Mouse (Mus musculus): ENCODE data around the gene Calm3. TPM values are rescaled to one million over a fixed set of nuclear protein-coding genes. Genes with fewer than 3 reads are reported as not detected.

The Calm3 gene
- total RNA-seq, 2 experiments from 2014 or later = 2,074 to 2,160 TPM

DNA sequence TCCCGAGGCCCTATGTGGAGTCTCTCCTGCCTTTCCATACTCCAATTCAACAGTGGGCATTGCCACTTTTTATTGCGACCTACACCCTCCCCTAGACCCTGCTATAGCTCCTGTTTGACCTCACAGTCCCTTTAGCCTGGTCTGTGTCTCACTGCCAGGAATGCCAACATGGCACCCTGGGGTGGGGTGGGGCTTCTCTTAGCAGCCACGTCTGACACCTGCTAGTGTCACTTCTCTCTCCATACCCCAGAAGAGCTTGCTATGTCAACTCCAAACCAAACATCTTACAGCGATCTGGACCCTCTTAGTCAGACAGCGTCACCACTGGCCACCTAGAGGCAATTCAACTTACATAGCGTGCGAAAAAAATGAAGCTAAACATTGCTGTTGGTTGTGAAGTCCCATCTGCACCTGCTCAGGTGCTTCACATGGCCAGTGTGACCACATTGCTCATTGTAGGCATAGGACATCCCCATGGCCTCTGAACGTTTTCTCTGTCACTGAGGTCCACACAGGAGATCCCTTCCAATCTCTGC is 25.1 kb upstream of the Calm3 start:
- peak; percentile 51 for TF ChIP-seq CTCF (conservative IDR thresholded peaks at IDR 0.05)
- Histone ChIP-seq H3K4me3 (peak overlapping the region; percentile 87; the same call in 1 of the 2 replicates), H3K27ac (peak overlapping the region; percentile 98)
- DNase-seq (ENCODE audit: low spot score in 2 of 2) = no peak

DNA sequence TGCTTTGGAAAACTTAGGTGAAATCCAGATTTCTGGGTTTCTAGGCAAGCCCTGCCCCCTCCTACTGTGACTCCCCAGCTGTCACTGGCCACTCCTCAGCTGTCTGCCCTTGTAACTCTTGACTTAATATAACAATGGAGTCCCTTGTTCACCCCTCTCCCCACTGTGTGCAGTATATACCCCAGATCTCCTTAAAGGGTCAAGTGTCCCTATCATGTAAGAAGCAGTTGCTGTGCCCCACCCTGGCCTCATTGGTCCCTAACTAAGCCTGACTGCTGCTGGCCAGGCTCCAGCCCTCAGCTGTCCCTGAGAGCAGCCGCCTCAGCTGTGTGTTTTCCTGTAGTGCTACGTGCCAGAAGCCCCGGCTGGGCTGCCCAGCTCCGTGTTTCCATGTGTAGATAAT is 24.0 kb upstream of the Calm3 start:
- H3K27ac ChIP-seq = peak overlapping the region; percentile 98
- peak overlapping the region; percentile 87 for H3K4me3 ChIP-seq
- DNase-seq (ENCODE audit: low spot score in 2 of 2) = no peak
- no peak for TF ChIP-seq CTCF (conservative IDR thresholded peaks at IDR 0.05)

DNA sequence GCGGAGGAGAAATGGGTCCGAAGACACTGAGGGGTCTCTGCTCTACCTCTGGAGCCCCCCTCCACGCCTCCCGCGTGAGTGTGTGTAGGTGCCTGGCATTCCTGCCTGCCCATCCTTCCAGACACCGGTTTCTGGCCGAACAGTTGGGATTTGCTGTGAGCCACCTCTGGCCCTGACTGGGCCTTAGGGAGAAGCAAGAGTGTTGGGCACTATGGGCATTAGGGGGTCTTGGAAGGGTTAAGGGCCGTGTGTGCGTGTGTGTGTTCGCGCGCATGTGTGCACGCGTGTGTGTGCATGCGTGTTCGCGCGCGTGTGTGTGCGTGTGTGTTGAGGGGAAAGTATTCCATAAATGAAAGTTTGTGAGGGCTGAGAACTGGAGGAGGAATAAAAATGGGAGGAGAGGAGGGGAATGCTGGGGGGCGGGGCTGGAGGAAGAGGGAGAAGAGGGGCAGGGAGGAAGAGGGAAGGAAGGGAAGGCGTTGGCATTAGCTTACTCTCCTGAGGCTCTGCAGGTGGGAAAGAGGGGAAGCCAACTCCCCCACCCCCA is 23.5 kb upstream of the Calm3 start:
- peak overlapping the region; percentile 87 for H3K4me3 ChIP-seq
- H3K27ac ChIP-seq = peak overlapping the region; percentile 98
- TF ChIP-seq CTCF (conservative IDR thresholded peaks at IDR 0.05) = no peak
- no peak for DNase-seq (ENCODE audit: low spot score in 2 of 2)

DNA sequence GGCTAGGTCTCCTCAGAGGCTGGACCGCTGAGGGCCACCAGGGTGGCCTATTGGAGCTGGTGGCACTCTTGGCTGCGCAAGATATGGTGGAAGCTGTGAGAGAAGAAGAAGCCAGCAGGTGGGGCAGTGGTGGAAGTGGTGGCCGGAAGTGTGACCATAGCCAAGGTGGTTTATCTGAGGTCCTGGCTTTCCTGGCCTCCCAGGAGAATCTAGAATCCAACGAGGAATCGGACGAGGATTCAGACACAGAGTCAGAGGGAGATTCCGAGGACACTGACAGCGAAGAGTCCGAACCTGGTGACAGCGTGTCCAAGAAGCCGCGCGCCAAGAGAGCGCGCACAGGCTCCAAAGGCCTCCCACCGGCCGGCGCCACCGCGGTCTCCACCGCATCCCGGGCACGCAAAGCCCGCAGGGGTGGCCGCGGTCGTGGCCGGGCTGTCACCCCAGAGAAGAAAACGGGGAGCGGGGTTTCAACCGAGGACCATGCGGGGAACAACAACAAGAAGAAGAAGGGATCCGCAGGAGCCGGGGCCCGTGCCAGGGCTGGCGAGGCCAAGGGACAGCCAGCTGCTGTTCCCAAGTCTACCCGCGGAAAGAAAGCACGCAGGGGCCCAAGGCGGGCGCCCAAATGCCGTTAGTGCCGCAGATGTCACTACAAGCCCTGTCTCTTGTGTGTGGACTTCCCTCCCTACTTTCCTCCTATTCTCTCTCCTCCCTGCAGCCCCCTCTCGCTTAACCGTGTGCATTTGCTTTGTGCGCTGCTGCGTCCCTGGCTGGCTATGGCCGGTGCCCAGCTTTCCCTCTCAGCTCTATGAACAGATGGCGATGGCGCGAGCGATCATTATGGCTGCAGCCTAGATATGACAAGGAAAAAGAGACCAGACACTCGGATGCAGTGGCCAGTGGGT is 22.8 kb upstream of the Calm3 start:
- H3K27ac ChIP-seq = peak overlapping the region; percentile 98
- TF ChIP-seq CTCF (conservative IDR thresholded peaks at IDR 0.05) = peak; percentile 51
- H3K4me3 ChIP-seq = peak overlapping the region; percentile 87
- DNase-seq (ENCODE audit: low spot score in 2 of 2) = peak in 1 of 2 experiments; percentile 31

DNA sequence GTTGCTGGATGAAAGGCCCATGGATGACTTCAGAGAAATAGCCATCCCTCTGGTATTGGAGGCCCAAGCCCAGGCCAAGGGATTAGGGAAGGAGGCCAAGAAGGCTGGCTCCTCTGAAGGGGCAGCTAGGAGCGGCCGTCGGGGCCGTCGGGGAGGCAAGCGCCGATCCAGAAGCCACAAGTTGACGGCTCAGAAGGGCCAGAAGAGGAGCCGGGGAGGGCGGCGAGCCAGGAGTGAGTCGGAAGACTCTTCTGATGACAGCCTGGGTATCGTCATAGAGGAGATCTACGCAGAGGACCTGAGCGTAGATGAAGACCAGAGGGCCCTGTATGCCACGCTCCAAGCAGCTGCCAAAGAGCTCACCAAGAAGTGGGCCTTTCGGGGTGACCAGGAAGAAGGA is 21.5 kb upstream of the Calm3 start:
- peak in 1 of 2 experiments; percentile 43 for DNase-seq (ENCODE audit: low spot score in 2 of 2)
- peak overlapping the region; percentile 98 for H3K27ac ChIP-seq
- peak overlapping the region; percentile 87 for H3K4me3 ChIP-seq
- TF ChIP-seq CTCF (conservative IDR thresholded peaks at IDR 0.05) = no peak

DNA sequence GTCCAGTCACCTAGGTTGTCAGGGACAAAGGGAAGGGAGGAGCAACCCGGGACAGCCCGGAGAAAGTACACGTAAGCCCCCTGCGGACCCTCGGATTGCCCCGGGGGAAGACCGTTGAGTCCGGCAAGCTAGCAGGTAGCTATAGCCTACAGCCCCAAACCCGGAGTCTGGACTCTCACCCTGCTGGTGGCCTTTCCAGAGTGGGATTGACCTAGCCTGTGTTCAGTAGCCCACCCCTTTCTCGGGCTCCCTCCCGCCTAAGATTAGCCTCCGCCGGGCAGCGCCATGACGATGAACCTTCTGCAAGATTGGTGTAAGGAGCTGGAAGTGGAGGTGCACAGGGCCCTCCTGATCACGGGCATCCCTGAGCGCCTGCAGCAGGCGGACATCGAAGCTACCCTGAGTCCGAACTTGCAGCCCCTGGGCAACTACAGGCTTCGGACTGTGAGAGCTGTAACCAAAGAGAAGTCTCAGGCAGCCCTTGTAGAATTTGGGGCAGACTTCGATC is 20.9 kb upstream of the Calm3 start:
- DNase-seq (ENCODE audit: low spot score in 2 of 2) = no peak
- peak overlapping the region; percentile 87 for H3K4me3 ChIP-seq
- peak overlapping the region; percentile 98 for H3K27ac ChIP-seq
- TF ChIP-seq CTCF (conservative IDR thresholded peaks at IDR 0.05) = no peak

DNA sequence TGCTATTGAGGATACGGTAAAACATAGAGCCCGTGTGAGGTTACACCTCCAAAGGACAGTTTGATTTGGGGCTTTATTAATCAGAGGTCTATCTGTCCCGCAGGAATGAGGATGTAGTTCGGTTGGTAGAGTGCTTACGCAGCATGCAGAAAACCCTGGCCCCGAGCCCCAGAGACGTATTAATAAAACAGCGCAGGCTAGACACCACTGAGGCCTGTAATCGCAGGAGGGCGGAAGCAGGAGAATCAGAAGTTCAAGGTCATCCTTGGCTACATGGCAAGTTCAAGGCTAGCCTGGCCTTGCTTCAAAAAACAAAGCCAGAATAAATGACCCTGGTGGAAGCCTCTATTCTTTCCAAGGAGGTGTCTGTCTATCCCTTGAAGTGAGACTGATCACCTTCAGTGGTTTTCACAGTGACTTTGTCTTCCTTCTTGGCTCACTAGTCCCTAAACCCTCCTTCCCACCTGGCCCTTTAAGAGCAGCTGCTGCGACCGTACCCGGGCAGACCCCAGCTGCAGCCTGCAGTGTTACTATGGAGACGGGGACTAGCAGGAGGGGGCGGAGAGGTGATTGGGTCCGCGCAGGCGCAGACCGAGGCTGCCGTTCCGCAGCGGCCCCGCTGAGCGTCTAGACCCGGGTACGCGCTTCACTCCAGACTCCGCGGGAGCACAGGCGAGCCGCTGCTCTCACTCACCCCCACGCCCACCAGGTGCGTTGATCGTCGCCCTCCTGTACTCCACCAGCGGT is 20.3 kb upstream of the Calm3 start, which contains the start of gene Pnmal2:
TSS of gene Pnmal2 (plus strand) at position 622 of the 747 bp plus-strand sequence.
- DNase-seq (ENCODE audit: low spot score in 2 of 2) = peak; percentile 90 to 92
- no peak for TF ChIP-seq CTCF (conservative IDR thresholded peaks at IDR 0.05)
- peak within 1 kb of the TSS; percentile 98 for H3K27ac ChIP-seq
- H3K4me3 ChIP-seq = peak within 1 kb of the TSS; percentile 87

DNA sequence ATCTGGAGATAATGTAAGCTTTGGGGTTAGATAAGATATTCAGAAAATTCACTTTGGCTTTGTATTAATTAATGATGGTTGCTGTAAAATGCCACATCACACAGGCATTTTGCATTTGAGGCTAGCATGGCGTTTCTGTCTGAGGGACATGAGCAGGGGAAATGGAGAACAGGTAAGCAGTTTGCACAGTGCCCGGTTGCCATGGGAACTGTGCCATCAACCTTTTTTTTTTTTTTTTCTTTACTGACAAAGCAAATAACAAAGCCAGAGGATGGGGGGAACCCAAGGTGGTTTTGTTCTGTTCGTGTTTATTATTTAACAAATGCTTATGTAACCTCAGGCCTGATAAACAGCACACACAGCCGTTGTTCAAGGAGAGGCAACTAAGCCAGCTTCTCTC is 18.9 kb upstream of the Calm3 start:
- no peak for TF ChIP-seq CTCF (conservative IDR thresholded peaks at IDR 0.05)

DNA sequence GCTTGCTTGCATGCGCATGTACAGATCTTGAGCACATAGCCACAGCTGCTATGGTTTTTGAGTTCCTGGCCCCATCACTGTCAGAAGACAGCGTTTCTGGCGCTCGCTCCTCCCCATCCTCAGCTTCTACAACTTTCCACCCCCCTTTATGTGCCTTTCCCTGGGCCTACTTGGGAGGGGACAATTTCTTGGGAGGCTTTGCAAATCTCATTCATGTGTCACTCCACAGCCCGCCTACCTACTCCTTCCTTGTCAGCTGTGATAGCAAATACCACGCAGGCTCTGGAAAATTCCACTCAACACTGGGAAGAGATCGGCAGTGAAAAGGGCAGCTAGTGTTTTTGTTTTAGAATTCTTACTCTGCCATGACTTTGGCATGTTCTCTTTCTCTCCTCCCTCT is 16.4 kb upstream of the Calm3 start:
- peak overlapping the region; percentile 92 for H3K27ac ChIP-seq
- DNase-seq (ENCODE audit: low spot score in 2 of 2) = peak; percentile 66 to 86
- no peak for TF ChIP-seq CTCF (conservative IDR thresholded peaks at IDR 0.05)
- H3K4me3 ChIP-seq = no peak overlapping the region

More for the DNA sequence above, 18.9 kb upstream of the Calm3 start:
- peak overlapping the region; percentile 78 for H3K27ac ChIP-seq
- no peak overlapping the region for H3K4me3 ChIP-seq
- DNase-seq (ENCODE audit: low spot score in 2 of 2) = no peak

DNA sequence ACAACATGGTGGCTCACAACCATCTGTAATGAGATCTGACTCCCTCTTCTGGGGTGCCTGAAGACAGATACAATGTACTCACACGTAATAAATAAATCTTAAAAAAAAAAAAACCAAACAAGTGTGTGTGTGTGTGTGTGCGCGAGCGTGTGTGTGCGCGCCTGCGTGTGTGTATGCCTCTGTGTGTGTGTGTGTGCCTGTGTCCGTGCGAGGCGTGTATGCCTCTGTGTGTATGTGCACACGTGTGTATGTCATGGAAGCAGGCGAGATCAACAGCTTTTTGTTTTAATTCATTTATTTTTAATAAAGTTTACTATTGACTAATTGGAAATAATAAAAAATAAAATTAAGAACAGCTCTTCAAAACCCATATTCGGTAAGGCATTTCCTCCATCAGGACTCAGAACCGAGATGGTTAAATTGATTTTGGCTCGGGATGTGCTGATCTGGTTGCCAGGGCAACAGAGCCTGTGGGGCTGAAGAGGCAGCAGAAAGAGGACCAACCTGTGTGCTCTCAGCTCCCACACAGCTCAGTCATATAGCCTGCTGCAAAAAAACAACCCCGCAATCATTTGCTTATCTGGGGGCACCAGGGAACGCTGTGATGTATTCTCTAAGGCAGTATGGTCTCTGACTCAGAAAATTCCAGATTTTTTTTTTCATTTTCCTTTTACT is 14.3 kb upstream of the Calm3 start:
- no peak for TF ChIP-seq CTCF (conservative IDR thresholded peaks at IDR 0.05)
- peak; percentile 70 to 85 for DNase-seq (ENCODE audit: low spot score in 2 of 2)
- Histone ChIP-seq H3K4me3 (no peak overlapping the region; the same call in 1 of the 2 replicates), H3K27ac (peak overlapping the region; percentile 92)

DNA sequence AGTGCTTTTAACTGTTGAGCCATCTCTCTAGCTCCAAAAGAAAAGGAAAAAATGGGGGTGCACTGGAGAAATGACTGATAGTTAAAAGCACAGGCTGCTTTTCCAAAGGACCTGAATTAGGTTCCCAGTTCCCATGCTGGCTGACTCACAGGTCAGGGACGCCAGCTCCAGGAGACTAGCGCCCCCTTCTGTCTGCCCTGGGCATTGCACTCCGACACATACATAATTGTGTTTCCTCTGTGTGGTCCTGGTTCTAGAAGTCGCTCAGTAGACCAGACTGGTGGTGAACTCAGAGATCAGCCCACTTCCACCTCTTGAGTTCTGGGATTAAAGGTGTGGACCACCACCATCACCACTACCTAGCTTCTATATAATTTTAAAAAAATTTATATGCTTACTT is 13.4 kb upstream of the Calm3 start:
- Histone ChIP-seq H3K4me3 (no peak overlapping the region), H3K27ac (peak overlapping the region; percentile 92)
- no peak for DNase-seq (ENCODE audit: low spot score in 2 of 2)
- peak; percentile 77 for TF ChIP-seq CTCF (conservative IDR thresholded peaks at IDR 0.05)
